Mouse (Mus musculus) gastrocnemius, adult 8-10 months (tissue): ENCODE measurements around the gene Ginm1. TPM values are rescaled to one million over a fixed set of nuclear protein-coding genes. Genes with fewer than 3 reads are reported as not detected.

ENCODE experiments used
- DNase-seq, 2 experiments: peaks; one replicate each; pipeline ENCODE4 v3.0.0; 2022; ENCODE audit warnings: low spot score in 2 of 2
- total RNA-seq, 4 experiments: library from RNA; stranded (reverse); gene quantifications; 2 replicates each; pipeline ENCODE4 v1.2.4; 2022

Gene Ginm1
- 100 to 1,000 TPM; 102 to 111 (median 105) TPM for total RNA-seq

GRCm38 (mm10) chr10:7792751-7793385 lies at the start of gene Ginm1, which contains the start of gene Ppil4:
Ginm1 (minus strand) TSS chr10:7792824.
Ppil4 (plus strand) TSS chr10:7792891.
- peak; percentile 69 to 85 for DNase-seq

- peak; percentile 68 to 76 for DNase-seq
Measured at GRCm38 (mm10) chr10:7841571-7842080, 49.0 kb upstream of the Ginm1 start.

GRCm38 (mm10) chr10:7840785-7841184 lies 48.2 kb upstream of the Ginm1 start:
- DNase-seq, result peak in 1 of 2 experiments; percentile 20

- DNase-seq, result no peak
Measured at GRCm38 (mm10) chr10:7840353-7840733, 47.7 kb upstream of the Ginm1 start.

- DNase-seq, result peak; percentile 33 to 34
Measured at GRCm38 (mm10) chr10:7839551-7840352, 47.1 kb upstream of the Ginm1 start.

- peak in 1 of 2 experiments; percentile 2 for DNase-seq
Measured at GRCm38 (mm10) chr10:7838874-7839421, 46.3 kb upstream of the Ginm1 start.

- DNase-seq, result no peak
Measured at GRCm38 (mm10) chr10:7838036-7838435, 45.4 kb upstream of the Ginm1 start.

- DNase-seq, result no peak
Measured at GRCm38 (mm10) chr10:7837446-7837845, 44.8 kb upstream of the Ginm1 start.

- DNase-seq, result no peak
Measured at GRCm38 (mm10) chr10:7836902-7837301, 44.3 kb upstream of the Ginm1 start.

- no peak for DNase-seq
Measured at GRCm38 (mm10) chr10:7834671-7835225, 42.1 kb upstream of the Ginm1 start.

GRCm38 (mm10) chr10:7833377-7834165 lies 40.9 kb upstream of the Ginm1 start:
- DNase-seq, result no peak

GRCm38 (mm10) chr10:7832171-7832676 lies 39.6 kb upstream of the Ginm1 start, which contains the start of gene Zc3h12d:
Zc3h12d (plus strand) TSS chr10:7832470.
- no peak for DNase-seq

- no peak for DNase-seq
Measured at GRCm38 (mm10) chr10:7826106-7826505, 33.5 kb upstream of the Ginm1 start.

GRCm38 (mm10) chr10:7825281-7825665 lies 32.6 kb upstream of the Ginm1 start:
- no peak for DNase-seq

- DNase-seq, result no peak
Measured at GRCm38 (mm10) chr10:7824663-7825280, 32.1 kb upstream of the Ginm1 start.

GRCm38 (mm10) chr10:7821981-7822380 lies 29.4 kb upstream of the Ginm1 start:
- DNase-seq, result no peak

GRCm38 (mm10) chr10:7820171-7820570 lies 27.5 kb upstream of the Ginm1 start:
- no peak for DNase-seq

- DNase-seq, result no peak
Measured at GRCm38 (mm10) chr10:7819603-7820002, 27.0 kb upstream of the Ginm1 start.

- DNase-seq, result no peak
Measured at GRCm38 (mm10) chr10:7819156-7819555, 26.5 kb upstream of the Ginm1 start.

GRCm38 (mm10) chr10:7818676-7819075 lies 26.1 kb upstream of the Ginm1 start:
- DNase-seq, result no peak
